Mouse (Mus musculus): ENCODE data around the gene Gm40193. TPM values are rescaled to one million over a fixed set of nuclear protein-coding genes. Genes with fewer than 3 reads are reported as not detected.

Gene Gm40193
- polyA plus RNA-seq, 1 experiment from 2014 or later = not detected

DNA sequence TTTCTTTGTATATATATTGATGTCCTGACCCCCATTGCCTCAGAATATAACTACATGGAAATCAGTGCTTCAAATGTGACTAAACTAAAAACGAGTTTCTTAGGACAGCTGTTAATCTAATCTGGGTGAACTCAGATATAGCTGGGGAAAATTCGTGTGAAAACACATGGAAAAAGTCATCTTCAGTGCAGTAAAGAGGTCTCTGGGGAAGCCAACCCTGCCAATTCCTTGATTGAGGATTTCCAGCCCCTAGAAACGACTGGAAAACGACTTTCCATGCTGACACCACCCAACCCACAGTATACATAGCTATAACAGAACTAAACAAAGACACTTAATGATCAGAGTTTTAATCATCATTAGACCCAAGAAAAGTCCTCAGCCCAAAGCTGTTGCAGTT, 44.9 kb downstream of the Gm40193 start:
- Histone ChIP-seq H3K27ac (no peak overlapping the region), H3K36me3 (no peaks in the 10 kb centered on the region), H3K4me1 (no peaks in the 10 kb centered on the region), H3K9me3 (replicated peaks) (no peaks in the 10 kb centered on the region), H3K4me3 (no peak overlapping the region), H3K27me3 (ENCODE audit: low read depth, poor library complexity, severe bottlenecking) (no peaks in the 10 kb centered on the region)
- no peak for DNase-seq (ENCODE audit: low spot score)
- WGBS = 54% methylated on average over 4 of the region's 4 CpGs

DNA sequence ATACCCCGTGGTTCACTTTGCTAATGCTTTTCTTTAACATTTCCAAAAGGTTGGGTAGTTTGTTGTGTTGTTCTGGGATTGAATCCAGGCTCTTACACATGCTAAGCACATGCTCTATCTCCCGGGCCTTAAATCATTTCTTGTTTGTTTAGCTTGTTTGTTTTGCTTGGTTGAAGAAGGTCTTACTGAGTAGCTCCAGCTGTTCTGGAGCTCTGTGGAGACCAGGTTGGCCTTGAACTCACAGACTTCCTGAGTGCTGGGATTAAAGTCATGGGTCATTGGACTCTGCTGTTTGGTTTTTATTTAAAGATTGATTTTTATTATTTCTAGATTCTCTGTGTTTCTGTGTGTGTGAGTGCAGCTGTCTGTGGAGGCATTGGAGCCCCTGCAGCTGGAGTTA, 47.2 kb downstream of the Gm40193 start:
- no peaks in the 10 kb centered on the region for H3K36me3 ChIP-seq
- no peaks in the 10 kb centered on the region for H3K27me3 ChIP-seq (ENCODE audit: low read depth, poor library complexity, severe bottlenecking)
- H3K27ac ChIP-seq = no peak overlapping the region
- 71% methylated on average over 2 of the region's 2 CpGs for WGBS
- DNase-seq (ENCODE audit: low spot score) = no peak
- no peaks in the 10 kb centered on the region for H3K9me3 ChIP-seq (replicated peaks)
- no peak overlapping the region for H3K4me3 ChIP-seq
- H3K4me1 ChIP-seq = no peaks in the 10 kb centered on the region

Other genes with a start within 250 kb of the Gm40193 start
- 0.06 TPM in 1 of 2 replicates, not detected in the other for gene Alox12e, start 210.3 kb downstream of the Gm40193 start, polyA plus RNA-seq (2016; fragmentation: Nextera tagmentation; extraction: Ambion mirVana)
- gene Alox15, start 180.9 kb downstream of the Gm40193 start, polyA plus RNA-seq (2016; fragmentation: Nextera tagmentation; extraction: Ambion mirVana) = not detected in 2 replicates
- gene Pelp1, start 122.9 kb downstream of the Gm40193 start, polyA plus RNA-seq (2016; fragmentation: Nextera tagmentation; extraction: Ambion mirVana) = 63.0 and 65.1 TPM in 2 replicates
- gene Arrb2, start 100.3 kb downstream of the Gm40193 start, polyA plus RNA-seq (2016; fragmentation: Nextera tagmentation; extraction: Ambion mirVana) = 24.6 and 25.5 TPM in 2 replicates
- 48.4 and 51.5 TPM in 2 replicates for gene Med11, start 81.0 kb downstream of the Gm40193 start, polyA plus RNA-seq (2016; fragmentation: Nextera tagmentation; extraction: Ambion mirVana)
- gene Zmynd15, start 73.5 kb downstream of the Gm40193 start, polyA plus RNA-seq (2016; fragmentation: Nextera tagmentation; extraction: Ambion mirVana) = 0.09 TPM in 1 of 2 replicates, not detected in the other
- gene Cxcl16, start 73.0 kb downstream of the Gm40193 start, polyA plus RNA-seq (2016; fragmentation: Nextera tagmentation; extraction: Ambion mirVana) = 0.49 TPM in 2 replicates
- gene Tm4sf5, start 27.7 kb downstream of the Gm40193 start, polyA plus RNA-seq (2016; fragmentation: Nextera tagmentation; extraction: Ambion mirVana) = 0.98 and 1.2 TPM in 2 replicates
- gene Vmo1, start 18.3 kb downstream of the Gm40193 start, polyA plus RNA-seq (2016; fragmentation: Nextera tagmentation; extraction: Ambion mirVana) = 0.30 TPM in 1 of 2 replicates, not detected in the other
- gene Gltpd2, start 13.7 kb downstream of the Gm40193 start, polyA plus RNA-seq (2016; fragmentation: Nextera tagmentation; extraction: Ambion mirVana) = 0.16 and 0.19 TPM in 2 replicates
- gene Psmb6, start 7.6 kb downstream of the Gm40193 start, polyA plus RNA-seq (2016; fragmentation: Nextera tagmentation; extraction: Ambion mirVana) = 1,140 and 1,215 TPM in 2 replicates
- 1.4 and 2.0 TPM in 2 replicates for gene Pld2, start 7.1 kb upstream of the Gm40193 start, polyA plus RNA-seq (2016; fragmentation: Nextera tagmentation; extraction: Ambion mirVana)
- gene Mink1, start 29.9 kb upstream of the Gm40193 start, polyA plus RNA-seq (2016; fragmentation: Nextera tagmentation; extraction: Ambion mirVana) = 15.1 and 17.2 TPM in 2 replicates
- not detected in 2 replicates for gene 4930544D05Rik, start 82.9 kb upstream of the Gm40193 start, polyA plus RNA-seq (2016; fragmentation: Nextera tagmentation; extraction: Ambion mirVana)
- gene Chrne, start 86.3 kb upstream of the Gm40193 start, polyA plus RNA-seq (2016; fragmentation: Nextera tagmentation; extraction: Ambion mirVana) = not detected in 2 replicates
- gene Gp1ba, start 106.2 kb upstream of the Gm40193 start, polyA plus RNA-seq (2016; fragmentation: Nextera tagmentation; extraction: Ambion mirVana) = 0.18 and 0.75 TPM in 2 replicates
- 85.0 and 104 TPM in 2 replicates for gene Rnf167, start 114.3 kb upstream of the Gm40193 start, polyA plus RNA-seq (2016; fragmentation: Nextera tagmentation; extraction: Ambion mirVana)
- 136 and 160 TPM in 2 replicates for gene Slc25a11, start 114.5 kb upstream of the Gm40193 start, polyA plus RNA-seq (2016; fragmentation: Nextera tagmentation; extraction: Ambion mirVana)
- 2,132 and 2,568 TPM in 2 replicates for gene Pfn1, start 121.7 kb upstream of the Gm40193 start, polyA plus RNA-seq (2016; fragmentation: Nextera tagmentation; extraction: Ambion mirVana)
- gene Eno3, start 124.3 kb upstream of the Gm40193 start, polyA plus RNA-seq (2016; fragmentation: Nextera tagmentation; extraction: Ambion mirVana) = 67.8 and 75.6 TPM in 2 replicates
- gene Spag7, start 136.5 kb upstream of the Gm40193 start, polyA plus RNA-seq (2016; fragmentation: Nextera tagmentation; extraction: Ambion mirVana) = 182 and 196 TPM in 2 replicates
- 8.9 and 11.6 TPM in 2 replicates for gene Camta2, start 155.2 kb upstream of the Gm40193 start, polyA plus RNA-seq (2016; fragmentation: Nextera tagmentation; extraction: Ambion mirVana)
- 1.1 and 1.2 TPM in 2 replicates for gene Inca1, start 167.2 kb upstream of the Gm40193 start, polyA plus RNA-seq (2016; fragmentation: Nextera tagmentation; extraction: Ambion mirVana)
- 2.0 and 2.2 TPM in 2 replicates for gene Kif1c, start 167.6 kb upstream of the Gm40193 start, polyA plus RNA-seq (2016; fragmentation: Nextera tagmentation; extraction: Ambion mirVana)
- gene Zfp3, start 231.3 kb upstream of the Gm40193 start, polyA plus RNA-seq (2016; fragmentation: Nextera tagmentation; extraction: Ambion mirVana) = 3.0 and 5.1 TPM in 2 replicates